Mouse (Mus musculus): ENCODE results near the gene St3gal3. TPM values are rescaled to one million over a fixed set of nuclear protein-coding genes. Genes with fewer than 3 reads are reported as not detected.

Gene St3gal3
- polyA plus RNA-seq, 1 experiment from 2014 or later, result 5.2 TPM

DNA sequence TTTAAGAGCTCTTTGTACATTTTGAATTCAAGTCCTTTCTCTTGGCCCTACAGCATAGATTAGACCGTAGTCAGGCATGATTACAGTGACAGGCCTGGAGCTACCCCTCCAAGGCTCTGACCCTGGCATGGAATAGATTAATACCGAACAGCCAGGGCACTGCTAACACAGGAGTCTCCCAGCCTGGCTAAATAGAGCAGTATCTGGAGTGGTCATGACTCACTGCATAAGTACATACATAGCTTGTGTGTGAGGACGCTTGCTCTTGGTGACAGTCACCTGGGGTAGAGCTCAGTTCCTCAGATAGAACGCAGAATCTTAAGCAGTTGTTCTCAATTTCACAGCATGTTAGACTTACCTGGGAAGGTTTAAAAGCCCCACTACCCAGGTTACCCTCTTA is 112.3 kb downstream of the St3gal3 start:
- Histone ChIP-seq H3K27ac (ENCODE audit: low read depth, low read length) (no peak overlapping the region), H3K36me3 (ENCODE audit: control insufficient read depth, insufficient read depth, low read length) (no peaks in the 10 kb centered on the region), H3K27me3 (ENCODE audit: control insufficient read depth, insufficient read depth, low read length) (no peaks in the 10 kb centered on the region), H3K4me1 (ENCODE audit: control insufficient read depth, insufficient read depth, low read length) (peaks cover 12% of the 10 kb centered on the region), H3K9me3 (replicated peaks; ENCODE audit: control insufficient read depth, low read length) (no peaks in the 10 kb centered on the region), H3K4me2 (no peak overlapping the region), H3K9ac (ENCODE audit: low read depth, low read length) (no peak overlapping the region), H3K4me3 (ENCODE audit: low read depth, low read length) (no peak overlapping the region)
- WGBS (ENCODE audit: insufficient replicate concordance), result 73% methylated on average over 4 of the region's 4 CpGs
- ATAC-seq (replicated peaks; ENCODE audit: insufficient number of reproducible peaks, low FRiP score, low TSS enrichment), result no peak

DNA sequence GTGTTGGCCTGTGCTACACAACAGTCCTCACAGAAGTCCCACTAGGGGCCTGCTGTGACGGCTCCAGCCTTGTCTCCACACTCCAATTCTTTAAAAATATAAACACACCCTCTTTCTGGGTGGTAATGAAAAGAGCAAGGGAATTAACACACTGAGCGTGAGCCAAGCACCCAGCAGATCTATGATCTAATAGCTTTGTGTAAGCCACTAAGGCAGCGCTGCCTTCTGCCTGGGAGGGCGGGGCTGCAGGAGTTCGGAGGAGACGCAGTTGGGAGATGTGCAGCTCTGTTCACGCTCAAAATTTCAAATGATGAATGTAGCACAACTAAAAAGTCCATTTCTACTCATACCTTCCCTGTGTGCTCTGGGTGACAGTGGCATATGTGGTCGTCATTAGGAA is 115.1 kb downstream of the St3gal3 start:
- WGBS (ENCODE audit: insufficient replicate concordance), result 83% methylated on average over 8 of the region's 8 CpGs
- Histone ChIP-seq H3K9ac (ENCODE audit: low read depth, low read length) (no peak overlapping the region), H3K9me3 (replicated peaks; ENCODE audit: control insufficient read depth, low read length) (no peaks in the 10 kb centered on the region), H3K4me1 (ENCODE audit: control insufficient read depth, insufficient read depth, low read length) (peaks cover 25% of the 10 kb centered on the region), H3K4me3 (ENCODE audit: low read depth, low read length) (no peak overlapping the region), H3K36me3 (ENCODE audit: control insufficient read depth, insufficient read depth, low read length) (no peaks in the 10 kb centered on the region), H3K4me2 (no peak overlapping the region), H3K27me3 (ENCODE audit: control insufficient read depth, insufficient read depth, low read length) (no peaks in the 10 kb centered on the region), H3K27ac (ENCODE audit: low read depth, low read length) (no peak overlapping the region)
- ATAC-seq (replicated peaks; ENCODE audit: insufficient number of reproducible peaks, low FRiP score, low TSS enrichment), result no peak

DNA sequence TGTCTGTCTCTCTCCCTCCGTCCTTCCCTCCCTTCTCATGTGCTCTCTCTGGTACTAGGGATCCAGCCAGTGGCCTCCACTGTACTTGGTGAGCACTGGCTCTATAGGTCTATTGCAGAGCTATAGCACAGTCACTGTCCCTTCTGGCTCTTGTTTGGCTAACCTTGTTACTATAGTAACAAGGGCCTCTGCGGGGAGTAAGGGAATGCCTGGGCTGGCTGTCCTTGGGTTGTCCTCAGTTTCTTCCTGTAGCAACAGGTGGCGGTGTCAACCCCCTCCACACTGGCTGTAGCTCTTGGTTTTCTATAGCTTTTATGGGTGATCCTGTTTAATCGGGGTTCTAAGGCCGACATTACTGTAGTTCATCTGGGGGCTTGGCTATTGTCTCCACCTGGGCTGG is 115.5 kb downstream of the St3gal3 start:
- H3K4me2 ChIP-seq, result no peak overlapping the region
- H3K27me3 ChIP-seq (ENCODE audit: control insufficient read depth, insufficient read depth, low read length), result no peaks in the 10 kb centered on the region
- H3K36me3 ChIP-seq (ENCODE audit: control insufficient read depth, insufficient read depth, low read length), result no peaks in the 10 kb centered on the region
- H3K9ac ChIP-seq (ENCODE audit: low read depth, low read length), result no peak overlapping the region
- H3K27ac ChIP-seq (ENCODE audit: low read depth, low read length), result no peak overlapping the region
- 62% methylated on average over 5 of the region's 5 CpGs for WGBS (ENCODE audit: insufficient replicate concordance)
- no peak overlapping the region for H3K4me3 ChIP-seq (ENCODE audit: low read depth, low read length)
- H3K9me3 ChIP-seq (replicated peaks; ENCODE audit: control insufficient read depth, low read length), result no peaks in the 10 kb centered on the region
- ATAC-seq (replicated peaks; ENCODE audit: insufficient number of reproducible peaks, low FRiP score, low TSS enrichment), result 0 out of 2 replicates have a peak, but pooled peaks have one; percentile 18
- peaks cover 25% of the 10 kb centered on the region for H3K4me1 ChIP-seq (ENCODE audit: control insufficient read depth, insufficient read depth, low read length)

DNA sequence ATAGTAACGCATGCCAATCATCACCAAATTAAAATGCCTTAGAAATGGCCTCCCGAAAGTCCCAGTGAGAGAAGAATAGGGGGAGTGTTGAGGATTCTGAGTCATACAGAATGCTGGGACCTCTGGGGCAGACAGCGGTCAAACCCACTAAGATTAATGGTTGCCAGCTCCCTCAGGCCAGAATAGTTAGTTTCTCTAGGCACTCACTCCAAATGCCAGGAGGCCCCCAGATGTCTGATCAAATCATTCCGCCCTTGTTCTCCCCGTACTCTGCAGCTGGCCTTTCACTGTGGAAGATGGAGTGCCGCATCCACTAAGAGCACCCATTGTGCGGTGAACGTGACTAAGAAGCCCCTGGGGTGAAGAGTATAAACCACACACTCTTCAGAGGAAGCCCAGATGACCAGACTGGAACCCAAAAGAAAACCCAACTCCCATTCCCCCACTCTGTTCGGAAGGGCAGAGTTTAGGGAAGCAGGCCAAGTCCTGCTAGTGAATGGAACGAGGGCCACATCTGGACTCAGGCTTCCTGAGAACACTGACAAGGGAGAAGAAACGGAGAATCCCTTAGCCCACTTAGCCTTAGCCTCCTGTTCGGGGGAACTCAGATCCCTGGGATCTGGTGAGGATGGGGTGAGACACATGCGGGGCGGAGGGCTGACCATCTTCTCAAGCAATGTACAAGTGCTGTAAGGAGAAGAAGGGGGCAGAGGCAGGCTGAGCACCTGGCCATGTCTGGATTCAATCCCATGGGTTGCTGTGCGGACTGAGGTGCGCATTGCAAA is 117.5 kb downstream of the St3gal3 start:
- H3K27me3 ChIP-seq (ENCODE audit: control insufficient read depth, insufficient read depth, low read length), result no peaks in the 10 kb centered on the region
- H3K4me2 ChIP-seq, result no peak overlapping the region
- peaks cover 22% of the 10 kb centered on the region for H3K4me1 ChIP-seq (ENCODE audit: control insufficient read depth, insufficient read depth, low read length)
- no peaks in the 10 kb centered on the region for H3K36me3 ChIP-seq (ENCODE audit: control insufficient read depth, insufficient read depth, low read length)
- WGBS (ENCODE audit: insufficient replicate concordance), result 84% methylated on average over 16 of the region's 16 CpGs
- no peak for ATAC-seq (replicated peaks; ENCODE audit: insufficient number of reproducible peaks, low FRiP score, low TSS enrichment)
- H3K9me3 ChIP-seq (replicated peaks; ENCODE audit: control insufficient read depth, low read length), result no peaks in the 10 kb centered on the region
- no peak overlapping the region for H3K4me3 ChIP-seq (ENCODE audit: low read depth, low read length)
- no peak overlapping the region for H3K27ac ChIP-seq (ENCODE audit: low read depth, low read length)
- H3K9ac ChIP-seq (ENCODE audit: low read depth, low read length), result no peak overlapping the region

DNA sequence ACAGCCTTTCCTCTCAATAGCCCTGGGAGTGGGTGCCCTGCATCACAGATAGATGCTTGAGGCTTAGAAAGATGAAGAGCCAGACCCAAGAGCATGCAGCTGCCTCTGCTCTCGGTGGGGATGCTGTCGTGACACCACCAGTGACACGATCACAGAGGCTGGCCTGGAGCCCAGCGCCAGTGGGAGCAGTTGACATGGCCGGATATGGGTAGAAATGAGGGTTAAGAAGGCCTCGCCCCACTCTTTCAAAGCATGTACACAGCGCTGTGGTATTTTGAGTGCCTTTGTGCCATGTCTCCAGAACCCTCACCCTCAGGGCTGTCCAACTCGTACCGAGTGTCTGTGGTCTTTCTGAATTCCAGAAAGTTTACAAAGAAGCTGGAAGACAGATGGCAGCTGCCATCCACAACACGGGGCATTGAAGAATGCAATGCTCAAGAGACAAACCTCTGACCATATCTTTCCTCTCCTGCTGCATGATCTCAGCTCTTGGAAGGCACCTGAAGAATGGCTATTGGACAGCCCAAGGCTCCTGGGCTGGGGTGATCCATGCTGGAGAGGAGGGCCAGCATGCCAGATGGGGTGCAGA is 118.3 kb downstream of the St3gal3 start:
- H3K9ac ChIP-seq (ENCODE audit: low read depth, low read length), result no peak overlapping the region
- H3K9me3 ChIP-seq (replicated peaks; ENCODE audit: control insufficient read depth, low read length), result no peaks in the 10 kb centered on the region
- no peak for ATAC-seq (replicated peaks; ENCODE audit: insufficient number of reproducible peaks, low FRiP score, low TSS enrichment)
- no peak overlapping the region for H3K4me3 ChIP-seq (ENCODE audit: low read depth, low read length)
- 80% methylated on average over 10 of the region's 10 CpGs for WGBS (ENCODE audit: insufficient replicate concordance)
- H3K27me3 ChIP-seq (ENCODE audit: control insufficient read depth, insufficient read depth, low read length), result no peaks in the 10 kb centered on the region
- no peak overlapping the region for H3K4me2 ChIP-seq
- no peaks in the 10 kb centered on the region for H3K36me3 ChIP-seq (ENCODE audit: control insufficient read depth, insufficient read depth, low read length)
- H3K4me1 ChIP-seq (ENCODE audit: control insufficient read depth, insufficient read depth, low read length), result peaks cover 22% of the 10 kb centered on the region
- no peak overlapping the region for H3K27ac ChIP-seq (ENCODE audit: low read depth, low read length)

DNA sequence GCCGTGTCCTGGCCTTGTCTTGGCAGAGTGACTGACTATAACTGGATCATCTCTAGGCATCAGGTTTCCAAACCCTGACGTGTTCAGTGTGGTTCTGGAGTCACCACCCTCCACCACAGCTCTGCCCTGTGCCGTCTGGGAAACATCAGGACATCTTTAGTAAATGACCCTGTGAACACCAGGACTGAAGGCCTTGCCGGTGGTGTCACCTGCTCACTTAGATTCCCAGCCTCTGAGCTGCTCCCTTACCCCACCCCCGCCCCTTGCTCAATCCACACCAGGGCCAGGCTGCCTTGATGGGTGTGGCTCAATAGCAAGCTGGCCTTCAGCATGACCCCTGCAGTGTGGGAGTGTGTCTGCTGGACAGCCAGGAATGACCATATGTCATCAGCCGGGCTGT is 119.1 kb downstream of the St3gal3 start:
- Histone ChIP-seq H3K9ac (ENCODE audit: low read depth, low read length) (no peak overlapping the region), H3K27me3 (ENCODE audit: control insufficient read depth, insufficient read depth, low read length) (no peaks in the 10 kb centered on the region), H3K9me3 (replicated peaks; ENCODE audit: control insufficient read depth, low read length) (no peaks in the 10 kb centered on the region), H3K4me1 (ENCODE audit: control insufficient read depth, insufficient read depth, low read length) (peaks cover 22% of the 10 kb centered on the region), H3K4me2 (no peak overlapping the region), H3K36me3 (ENCODE audit: control insufficient read depth, insufficient read depth, low read length) (no peaks in the 10 kb centered on the region), H3K4me3 (ENCODE audit: low read depth, low read length) (no peak overlapping the region), H3K27ac (ENCODE audit: low read depth, low read length) (no peak overlapping the region)
- ATAC-seq (replicated peaks; ENCODE audit: insufficient number of reproducible peaks, low FRiP score, low TSS enrichment), result no peak
- 32% methylated on average over 6 of the region's 6 CpGs for WGBS (ENCODE audit: insufficient replicate concordance)

DNA sequence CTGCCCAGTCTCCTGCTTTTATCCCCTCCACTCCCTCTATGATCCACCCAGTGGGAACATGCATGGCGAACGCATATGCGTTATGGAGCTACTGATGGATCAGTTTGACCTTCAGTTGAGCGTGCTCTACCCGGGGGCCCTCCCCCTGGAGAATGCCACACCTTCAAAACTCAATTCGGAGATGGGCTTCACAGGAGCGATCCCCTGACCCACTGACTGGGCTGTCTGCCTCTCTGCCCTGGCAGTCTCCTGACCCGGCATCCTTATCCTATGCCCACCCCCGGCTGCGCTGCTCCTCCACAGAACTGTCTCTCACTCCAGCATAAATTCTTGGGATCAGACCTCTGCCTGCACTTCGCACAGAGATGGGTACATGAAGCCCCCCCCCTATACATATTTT is 119.6 kb downstream of the St3gal3 start:
- H3K27me3 ChIP-seq (ENCODE audit: control insufficient read depth, insufficient read depth, low read length), result no peaks in the 10 kb centered on the region
- no peak for ATAC-seq (replicated peaks; ENCODE audit: insufficient number of reproducible peaks, low FRiP score, low TSS enrichment)
- H3K4me1 ChIP-seq (ENCODE audit: control insufficient read depth, insufficient read depth, low read length), result peaks cover 22% of the 10 kb centered on the region
- H3K27ac ChIP-seq (ENCODE audit: low read depth, low read length), result no peak overlapping the region
- no peaks in the 10 kb centered on the region for H3K9me3 ChIP-seq (replicated peaks; ENCODE audit: control insufficient read depth, low read length)
- WGBS (ENCODE audit: insufficient replicate concordance), result 87% methylated on average over 11 of the region's 11 CpGs
- H3K36me3 ChIP-seq (ENCODE audit: control insufficient read depth, insufficient read depth, low read length), result no peaks in the 10 kb centered on the region
- no peak overlapping the region for H3K9ac ChIP-seq (ENCODE audit: low read depth, low read length)
- no peak overlapping the region for H3K4me2 ChIP-seq
- H3K4me3 ChIP-seq (ENCODE audit: low read depth, low read length), result no peak overlapping the region

DNA sequence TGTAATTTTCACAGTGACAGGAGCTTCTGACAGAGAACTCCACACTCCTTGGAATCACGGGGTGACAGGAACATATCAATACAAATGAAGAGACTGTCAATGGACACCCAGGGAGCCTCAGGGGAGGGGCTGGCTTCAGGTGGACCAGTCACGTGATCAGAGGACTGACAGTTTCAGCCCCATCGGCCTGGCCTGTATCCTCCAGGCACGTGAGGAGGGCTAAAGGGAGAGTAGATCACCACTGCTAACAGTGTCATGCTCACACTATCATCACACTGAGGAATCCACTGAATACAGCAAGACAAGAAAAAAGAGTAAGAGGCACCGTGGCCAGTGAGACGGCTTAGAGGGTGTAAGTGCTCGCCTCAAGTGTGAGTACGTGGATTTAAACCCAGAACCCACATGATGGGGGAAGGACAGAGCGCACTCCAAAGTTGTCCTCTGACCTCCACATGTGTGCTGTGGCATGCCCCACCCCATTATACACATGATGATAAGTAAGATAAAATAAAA is 124.0 kb downstream of the St3gal3 start:
- 78% methylated on average over 9 of the region's 9 CpGs for WGBS (ENCODE audit: insufficient replicate concordance)

More for the DNA sequence above, 124.0 kb downstream of the St3gal3 start:
- H3K9me3 ChIP-seq (replicated peaks; ENCODE audit: control insufficient read depth, low read length), result no peaks in the 10 kb centered on the region
- no peak overlapping the region for H3K4me3 ChIP-seq (ENCODE audit: low read depth, low read length)
- no peak overlapping the region for H3K27ac ChIP-seq (ENCODE audit: low read depth, low read length)
- no peak for ATAC-seq (replicated peaks; ENCODE audit: insufficient number of reproducible peaks, low FRiP score, low TSS enrichment)
- H3K4me2 ChIP-seq, result no peak overlapping the region
- peaks cover 13% of the 10 kb centered on the region for H3K4me1 ChIP-seq (ENCODE audit: control insufficient read depth, insufficient read depth, low read length)
- no peak overlapping the region for H3K9ac ChIP-seq (ENCODE audit: low read depth, low read length)
- no peaks in the 10 kb centered on the region for H3K27me3 ChIP-seq (ENCODE audit: control insufficient read depth, insufficient read depth, low read length)
- H3K36me3 ChIP-seq (ENCODE audit: control insufficient read depth, insufficient read depth, low read length), result no peaks in the 10 kb centered on the region

All from heart, embryonic 11.5 days (tissue).